In genomic region chr9:94131367-94131766, GRCm38 (mm10) we compare ENCODE assay signal across 24 mouse cellular contexts.
A peak's percentile ranks its signal among the peaks of the same experiment; 100 is the strongest.
DNase-seq lines count a peak whose midpoint lies in the region; ATAC-seq and TF ChIP-seq lines count a peak whose summit lies in the region.
"Had no signal": no experiment of that assay in that cellular context is flagged by ENCODE, and none has a peak within 500 bp of the region (broad histone marks: within the 10 kb centered on the region; RNA-seq: fewer than 3 reads in every experiment).

No protein-coding gene starts in this region.

- no peaks in the 10 kb centered on the region for H3K9me3 ChIP-seq in kidney, embryonic 15.5 days (replicated peaks)
- no peaks in the 10 kb centered on the region for H3K9me3 ChIP-seq in kidney, postnatal 0 days (replicated peaks; ENCODE audit: low read length)
- H3K9me3 ChIP-seq: embryonic facial prominence, embryonic 10.5 days; embryonic facial prominence, embryonic 12.5 days; forebrain, embryonic 13.5 days; forebrain, embryonic 15.5 days had no signal

- no peaks in the 10 kb centered on the region for H3K4me1 ChIP-seq in kidney, embryonic 15.5 days
- no peaks in the 10 kb centered on the region for H3K4me1 ChIP-seq in kidney, postnatal 0 days (replicated peaks; ENCODE audit: insufficient read depth, low read length)
- H3K4me1 ChIP-seq: embryonic facial prominence, embryonic 10.5 days; embryonic facial prominence, embryonic 12.5 days; forebrain, embryonic 13.5 days; forebrain, embryonic 15.5 days had no signal

- H3K36me3 ChIP-seq in kidney, embryonic 15.5 days, result no peaks in the 10 kb centered on the region
- no peaks in the 10 kb centered on the region for H3K36me3 ChIP-seq in kidney, postnatal 0 days (ENCODE audit: insufficient read depth, low read length)
- H3K36me3 ChIP-seq: embryonic facial prominence, embryonic 10.5 days; embryonic facial prominence, embryonic 12.5 days; forebrain, embryonic 15.5 days; G1E had no signal

- peak; percentile 46; the same call in 1 of the 2 replicates for ATAC-seq in kidney, embryonic 15.5 days (replicated peaks; ENCODE audit: low FRiP score)
- ATAC-seq in kidney, postnatal 0 days (replicated peaks; ENCODE audit: low FRiP score, low read depth), result no peak
- ATAC-seq: activated CD4-positive, CD25-positive, alpha-beta regulatory T cell, adult 4 months; CD4-positive, CD25-positive, alpha-beta regulatory T cell, adult 4 months; forebrain, embryonic 13.5 days; forebrain, embryonic 15.5 days; Patski had no signal

- H3K4me3 ChIP-seq in kidney, embryonic 15.5 days (replicated peaks), result no peak overlapping the region
- H3K4me3 ChIP-seq in kidney, postnatal 0 days (replicated peaks; ENCODE audit: low read depth, low read length), result no peak overlapping the region
- H3K4me3 ChIP-seq: embryonic facial prominence, embryonic 10.5 days; embryonic facial prominence, embryonic 12.5 days; forebrain, embryonic 13.5 days; forebrain, embryonic 15.5 days had no signal

- 54% methylated on average over 1 of the region's 1 CpGs for WGBS in kidney, embryonic 15.5 days
- 42% methylated on average over 1 of the region's 1 CpGs for WGBS in kidney, postnatal 0 days

- no peak for TF ChIP-seq CTCF in kidney, postnatal 0 days (IDR thresholded peaks at IDR 0.05; ENCODE audit: low read depth)

- no peak overlapping the region for H3K9ac ChIP-seq in kidney, embryonic 15.5 days
- H3K9ac ChIP-seq in kidney, postnatal 0 days (ENCODE audit: low read depth, low read length), result no peak overlapping the region
- H3K9ac ChIP-seq: embryonic facial prominence, embryonic 12.5 days; forebrain, embryonic 13.5 days; forebrain, embryonic 15.5 days had no signal

- no peak overlapping the region for H3K4me2 ChIP-seq in kidney, embryonic 15.5 days
- H3K4me2 ChIP-seq in kidney, postnatal 0 days (ENCODE audit: low read length), result no peak overlapping the region
- H3K4me2 ChIP-seq: embryonic facial prominence, embryonic 12.5 days; forebrain, embryonic 13.5 days; forebrain, embryonic 15.5 days had no signal

- intact Hi-C loops in heart, postnatal 36 days (cut with DNase I), result no loop called here

- H3K27ac ChIP-seq in kidney, embryonic 15.5 days, result no peak overlapping the region
- no peak overlapping the region for H3K27ac ChIP-seq in kidney, postnatal 0 days
- H3K27ac ChIP-seq: embryonic facial prominence, embryonic 10.5 days; embryonic facial prominence, embryonic 12.5 days; forebrain, embryonic 13.5 days; forebrain, embryonic 15.5 days had no signal

- H3K27me3 ChIP-seq in kidney, embryonic 15.5 days, result no peaks in the 10 kb centered on the region
- no peaks in the 10 kb centered on the region for H3K27me3 ChIP-seq in kidney, postnatal 0 days (ENCODE audit: insufficient read depth, low read length)
- H3K27me3 ChIP-seq: CH12.LX; embryonic facial prominence, embryonic 12.5 days; forebrain, embryonic 13.5 days; forebrain, embryonic 15.5 days; Patski had no signal

- peak; percentile 76 for DNase-seq in heart, adult 11 months
- DNase-seq in heart, postnatal 36 days, result no peak
- no peak for DNase-seq in kidney, adult 9 months
- peak; percentile 5 for DNase-seq in kidney, postnatal 0 days (ENCODE audit: low spot score)
- DNase-seq in kidney, postnatal 14 days, result no peak
- DNase-seq: adrenal gland, adult 8-10 months; adrenal gland, postnatal 14 days; adrenal gland, postnatal 36 days; B cell, adult 2 months; cerebellum, adult 11-12 months; cerebellum, adult 2 months; cerebellum, adult 9-10 months; cerebellum, postnatal 10 days; cerebellum, postnatal 25 days had no signal

Comparison
In these comparisons a context has a peak if more than half of its experiments do, and no peak if none do; other contexts are left out.
1. DNase-seq: peak in heart, adult 11 months (single experiment) and kidney, postnatal 0 days (single experiment); none in heart, postnatal 36 days (0 of 2), kidney, adult 9 months (single experiment) and kidney, postnatal 14 days (single experiment).